Mouse (Mus musculus) embryonic fibroblast, embryonic 13.5 days (primary cell): ENCODE results near the gene Atf3.

Experiments used
- CTCF ChIP-seq: IDR thresholded peaks from 2 replicates; pipeline ENCODE4 v1.5.1; 2011; ENCODE audit warnings: mild to moderate bottlenecking, control low read depth, low read length, moderate library complexity, borderline replicate concordance; ENCODE audit not compliant: insufficient read depth
- POLR2A ChIP-seq: IDR thresholded peaks from 2 replicates; pipeline ENCODE4 v1.6.1; 2011; ENCODE audit warnings: low read depth, mild to moderate bottlenecking, control low read depth, low read length, moderate library complexity

DNA sequence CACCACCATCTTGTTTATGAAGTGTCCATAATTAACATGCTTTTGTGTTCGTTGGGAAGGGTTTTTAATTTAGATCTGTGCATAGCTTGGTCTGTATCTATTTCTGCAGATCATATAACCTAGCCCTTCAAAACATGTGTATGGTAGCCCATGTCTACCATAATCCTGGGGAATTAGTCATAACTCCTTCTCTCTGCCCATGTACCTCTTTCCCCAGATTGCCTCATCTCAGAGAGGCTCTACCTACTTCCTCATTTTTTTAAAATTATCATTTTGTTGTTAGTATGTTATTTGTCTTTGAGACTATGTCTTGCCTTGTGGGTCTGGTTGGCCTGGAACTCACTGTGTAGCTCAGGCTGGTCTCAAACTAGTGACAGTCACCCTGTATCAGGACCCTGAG lies 30.6 kb upstream of the Atf3 start:
- TF ChIP-seq CTCF (no peak), POLR2A (no peak)
